Mouse (Mus musculus): ENCODE data around the gene Fcho2. TPM values are rescaled to one million over a fixed set of nuclear protein-coding genes. Genes with fewer than 3 reads are reported as not detected.

Gene Fcho2
- total and polyA plus RNA-seq, 3 experiments: 3.0 to 9.0 (median 5.6) TPM

DNA sequence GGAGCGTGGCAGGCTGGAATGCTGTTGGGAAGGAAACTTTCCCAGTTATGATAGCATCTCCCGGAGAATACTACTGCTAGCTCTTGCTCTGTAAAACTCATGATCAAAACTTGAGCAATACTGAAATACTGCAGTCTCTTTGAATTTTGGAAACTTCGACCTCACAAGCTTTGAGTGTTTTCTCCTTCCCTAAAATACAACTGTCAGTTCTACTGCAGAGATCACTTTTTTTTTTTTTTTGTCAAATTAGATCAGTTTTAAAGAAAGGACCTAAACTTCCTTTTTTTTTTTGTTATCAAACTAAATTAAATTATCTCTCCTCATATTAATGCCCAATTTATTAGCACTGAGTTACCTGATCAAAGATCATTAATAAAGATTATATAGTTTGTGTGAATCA is 37.3 kb downstream of the Fcho2 start:
- no peak overlapping the region for H3K9ac ChIP-seq (ENCODE audit: insufficient read depth, low read depth)
- no peaks in the 10 kb centered on the region for H3K4me1 ChIP-seq (ENCODE audit: control insufficient read depth in 1 of 2, insufficient read depth in 2 of 2)
- H3K4me3 ChIP-seq (replicated peaks in 1 of 3; ENCODE audit: low read depth in 2 of 3, low read length in 2 of 3, poor library complexity in 1 of 3): no peak overlapping the region
- no peak for DNase-seq (ENCODE audit: extremely low read depth)
- no peaks in the 10 kb centered on the region for H3K79me2 ChIP-seq (replicated peaks; ENCODE audit: control insufficient read depth, extremely low read depth, insufficient read depth, poor library complexity, severe bottlenecking)
- in situ Hi-C loops (cut with MboI; ENCODE audit: low pct_ligation_motif_present, low pct_unique_long_range_greater_than_20kb, low sequenced_read_pairs) (no loop called here), dilution Hi-C loops (cut with MboI; ENCODE audit: extremely low pct_ligation_motif_present, extremely low pct_unique_long_range_greater_than_20kb, low sequenced_read_pairs) (no loop called here)
- no peak for TF ChIP-seq TCF12 (IDR thresholded peaks at IDR 0.05; ENCODE audit: low read depth, low read length)
- TF ChIP-seq ZNF384 (IDR thresholded peaks at IDR 0.05; ENCODE audit: low read depth, low read length): no peak
- no peak overlapping the region for H3K27ac ChIP-seq (ENCODE audit: insufficient read depth, low read depth)
- H3K27me3 ChIP-seq (replicated peaks): no peaks in the 10 kb centered on the region
- H3K4me2 ChIP-seq (ENCODE audit: insufficient read depth, low read depth, poor library complexity, severe bottlenecking): no peak overlapping the region
- H3K36me3 ChIP-seq (replicated peaks in 1 of 2; ENCODE audit: control insufficient read depth in 1 of 2, insufficient read depth in 1 of 2, low read length in 1 of 2): peaks cover 6 to 45% of the 10 kb centered on the region in 2 experiments
- no peaks in the 10 kb centered on the region for H3K9me3 ChIP-seq (replicated peaks; ENCODE audit: low read length)

DNA sequence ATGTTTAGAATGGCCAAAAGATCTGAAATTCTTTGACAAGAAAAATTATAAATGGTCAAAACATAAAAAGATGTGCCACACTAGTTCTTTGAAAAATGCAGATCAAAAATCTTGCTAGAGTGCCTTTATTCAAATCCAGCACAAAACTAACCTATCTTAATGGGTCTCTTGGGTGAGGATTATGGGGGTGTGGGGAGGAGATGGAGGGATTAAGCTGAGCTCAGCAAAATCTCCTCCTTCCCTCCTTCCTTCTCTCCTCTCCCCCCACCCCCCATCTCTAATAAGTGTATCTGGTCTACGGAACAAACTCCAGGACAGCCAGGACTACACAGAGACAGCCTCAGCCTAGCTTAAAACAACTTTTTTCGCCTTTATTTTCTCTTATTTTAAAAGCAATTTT is 43.8 kb downstream of the Fcho2 start:
- no peak overlapping the region for H3K9ac ChIP-seq (ENCODE audit: insufficient read depth, low read depth)
- no peak overlapping the region for H3K4me2 ChIP-seq (ENCODE audit: insufficient read depth, low read depth, poor library complexity, severe bottlenecking)
- TF ChIP-seq MAFK (IDR thresholded peaks at IDR 0.05; ENCODE audit: insufficient replicate concordance, low read length): peak; percentile 80
- TF ChIP-seq PAX5 (IDR thresholded peaks at IDR 0.05; ENCODE audit: low read length): no peak
- H3K79me2 ChIP-seq (replicated peaks; ENCODE audit: control insufficient read depth, extremely low read depth, insufficient read depth, poor library complexity, severe bottlenecking): no peaks in the 10 kb centered on the region
- DNase-seq (ENCODE audit: extremely low read depth): no peak
- H3K27ac ChIP-seq (ENCODE audit: insufficient read depth, low read depth): no peak overlapping the region
- in situ Hi-C loops (cut with MboI; ENCODE audit: low pct_ligation_motif_present, low pct_unique_long_range_greater_than_20kb, low sequenced_read_pairs) (no loop called here), dilution Hi-C loops (cut with MboI; ENCODE audit: extremely low pct_ligation_motif_present, extremely low pct_unique_long_range_greater_than_20kb, low sequenced_read_pairs) (no loop called here)
- no peak overlapping the region for H3K4me3 ChIP-seq (replicated peaks in 1 of 3; ENCODE audit: low read depth in 2 of 3, low read length in 2 of 3, poor library complexity in 1 of 3)
- peaks cover 0 to 3% of the 10 kb centered on the region in 2 experiments; a peak in 1 of 4 replicates for H3K4me1 ChIP-seq (ENCODE audit: control insufficient read depth in 1 of 2, insufficient read depth in 2 of 2)
- H3K9me3 ChIP-seq (replicated peaks; ENCODE audit: low read length): no peaks in the 10 kb centered on the region
- H3K27me3 ChIP-seq (replicated peaks): no peaks in the 10 kb centered on the region
- peaks cover 0 to 17% of the 10 kb centered on the region in 2 experiments for H3K36me3 ChIP-seq (replicated peaks in 1 of 2; ENCODE audit: control insufficient read depth in 1 of 2, insufficient read depth in 1 of 2, low read length in 1 of 2)

DNA sequence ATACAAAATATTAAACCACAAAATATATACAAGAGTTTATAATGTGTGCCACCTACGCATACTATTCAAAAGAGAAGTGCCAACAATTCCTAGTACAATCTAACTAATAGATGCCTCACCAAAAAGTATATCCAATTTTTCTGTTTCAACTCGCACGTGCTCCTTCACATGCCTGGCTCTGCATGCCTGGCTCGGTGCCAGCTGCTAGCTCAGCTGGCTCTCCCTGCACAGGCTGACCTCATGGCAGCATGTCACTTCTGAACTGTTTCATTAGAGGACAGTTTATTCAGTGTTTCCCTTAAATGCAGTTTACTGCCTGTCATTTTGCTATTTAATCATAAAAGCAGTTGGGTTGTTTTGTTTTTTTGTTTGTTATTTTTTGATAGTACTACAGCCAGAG is 46.9 kb downstream of the Fcho2 start:
- no peak for TF ChIP-seq JUN (IDR thresholded peaks at IDR 0.05; ENCODE audit: insufficient read depth, low read depth, low read length)
- no peak for TF ChIP-seq UBTF (IDR thresholded peaks at IDR 0.05; ENCODE audit: low read depth, low read length)
- TF ChIP-seq MAFK (IDR thresholded peaks at IDR 0.05; ENCODE audit: insufficient replicate concordance, low read length): no peak
- no peak for TF ChIP-seq RCOR1 (conservative IDR thresholded peaks at IDR 0.05; ENCODE audit: low read depth, low read length)
- TF ChIP-seq PAX5 (IDR thresholded peaks at IDR 0.05; ENCODE audit: low read length): no peak
- TF ChIP-seq NELFE (IDR thresholded peaks at IDR 0.05; ENCODE audit: low read depth, low read length): no peak
- no peak for TF ChIP-seq MYC (IDR thresholded peaks at IDR 0.05; ENCODE audit: low read depth, low read length)
- TF ChIP-seq MEF2A (IDR thresholded peaks at IDR 0.05; ENCODE audit: borderline replicate concordance, low read depth, low read length): no peak
- no peak for TF ChIP-seq MAX (IDR thresholded peaks at IDR 0.05; ENCODE audit: low read length)
- TF ChIP-seq IRF4 (IDR thresholded peaks at IDR 0.05; ENCODE audit: low read depth, low read length): no peak
- TF ChIP-seq RAD21 (IDR thresholded peaks at IDR 0.05; ENCODE audit: low read depth, low read length): no peak
- no peak for TF ChIP-seq KAT2A (IDR thresholded peaks at IDR 0.05; ENCODE audit: insufficient replicate concordance, low read length)
- Histone ChIP-seq H3K9me3 (replicated peaks; ENCODE audit: low read length) (no peaks in the 10 kb centered on the region), H3K9ac (ENCODE audit: insufficient read depth, low read depth) (no peak overlapping the region), H3K27ac (ENCODE audit: insufficient read depth, low read depth) (no peak overlapping the region), H3K4me3 (replicated peaks in 1 of 3; ENCODE audit: low read depth in 2 of 3, low read length in 2 of 3, poor library complexity in 1 of 3) (no peak overlapping the region), H3K36me3 (replicated peaks in 1 of 2; ENCODE audit: control insufficient read depth in 1 of 2, insufficient read depth in 1 of 2, low read length in 1 of 2) (peaks cover 0 to 8% of the 10 kb centered on the region in 2 experiments), H3K79me2 (replicated peaks; ENCODE audit: control insufficient read depth, extremely low read depth, insufficient read depth, poor library complexity, severe bottlenecking) (no peaks in the 10 kb centered on the region), H3K4me1 (ENCODE audit: control insufficient read depth in 1 of 2, insufficient read depth in 2 of 2) (peaks cover 0 to 3% of the 10 kb centered on the region in 2 experiments; a peak in 1 of 4 replicates), H3K4me2 (ENCODE audit: insufficient read depth, low read depth, poor library complexity, severe bottlenecking) (no peak overlapping the region), H3K27me3 (replicated peaks) (no peaks in the 10 kb centered on the region)
- no peak for DNase-seq (ENCODE audit: extremely low read depth)
- dilution Hi-C loops (cut with MboI; ENCODE audit: extremely low pct_ligation_motif_present, extremely low pct_unique_long_range_greater_than_20kb, low sequenced_read_pairs) (no loop called here), in situ Hi-C loops (cut with MboI; ENCODE audit: low pct_ligation_motif_present, low pct_unique_long_range_greater_than_20kb, low sequenced_read_pairs) (no loop called here)

Measured in CH12.LX (cell line).